Mouse (Mus musculus) forebrain, embryonic 14.5 days (tissue): ENCODE data around the gene Cdh4. TPM values are rescaled to one million over a fixed set of nuclear protein-coding genes. Genes with fewer than 3 reads are reported as not detected.
A peak's percentile ranks its signal among the peaks of the same experiment; 100 is the strongest.

Source experiments
- ATAC-seq: fragments of 200-750 bp; cut with Nextera tagmentation; 2 replicates; pipeline ENCODE4 v1.8.0; 2017; ENCODE audit warnings: mild to moderate bottlenecking, moderate library complexity
- DNase-seq: peaks from one replicate; pipeline ENCODE4 v3.0.0-alpha.2; 2015; ENCODE audit warnings: low spot score
- H3K27ac ChIP-seq: fragments of 300-500 bp; sonication (generic); 2 replicates; pipeline ENCODE4 v1.5.1; 2014; ENCODE audit warnings: low read depth, mild to moderate bottlenecking, control low read depth, low read length, moderate library complexity
- H3K27me3 ChIP-seq: fragments of 300-500 bp; sonication (generic); replicated peaks from 2 replicates; pipeline ENCODE4 v1.6.1; 2014; ENCODE audit warnings: low read length, control low read depth, mixed read lengths; ENCODE audit not compliant: control insufficient read depth, insufficient read depth
- H3K36me3 ChIP-seq: fragments of 300-500 bp; sonication (generic); 2 replicates; pipeline ENCODE4 v1.6.1; 2014; ENCODE audit warnings: low read length, control low read depth; ENCODE audit not compliant: control insufficient read depth, insufficient read depth
- H3K4me1 ChIP-seq: fragments of 300-500 bp; sonication (generic); 2 replicates; pipeline ENCODE4 v1.6.1; 2014; ENCODE audit warnings: antibody characterized with exemption, low read length, control low read depth; ENCODE audit not compliant: control insufficient read depth, insufficient read depth
- H3K4me2 ChIP-seq: fragments of 300-500 bp; sonication (generic); 2 replicates; pipeline ENCODE4 v1.6.1; 2014; ENCODE audit warnings: mild to moderate bottlenecking, control low read depth, low read length
- H3K4me3 ChIP-seq: fragments of 300-500 bp; sonication (generic); 2 replicates; pipeline ENCODE4 v1.5.1; 2014; ENCODE audit warnings: low read depth, low read length, control low read depth
- H3K9ac ChIP-seq: fragments of 300-500 bp; sonication (generic); 2 replicates; pipeline ENCODE4 v1.6.1; 2014; ENCODE audit warnings: mild to moderate bottlenecking, low read length, control low read depth, moderate library complexity
- H3K9me3 ChIP-seq: fragments of 300-500 bp; sonication (generic); replicated peaks from 2 replicates; pipeline ENCODE4 v1.6.1; 2016; ENCODE audit warnings: low read length, control low read depth, mixed read lengths; ENCODE audit not compliant: control insufficient read depth
- WGBS: fragments of 180-500 bp; shearing (Covaris S2); extraction: QIAGEN DNeasy Blood & Tissue Kit; methylation state at CpG from one replicate; pipeline ENCODE4 v1.1.7; 2014; 5-methylcytosine and 5-hydroxymethylcytosine counted together
- polyA plus RNA-seq: library from polyadenylated mRNA; unstranded; fragments of >200 nt; fragmentation: Nextera tagmentation; extraction: Ambion mirVana; gene quantifications from 2 replicates; pipeline ENCODE4 v1.2.1, GENCODE M21; 2014

Gene Cdh4
- polyA plus RNA-seq, 1 experiment from 2014 or later = 35.0 TPM

- H3K36me3 ChIP-seq = no peaks in the 10 kb centered on the region
- no peak overlapping the region for H3K4me2 ChIP-seq
- H3K27me3 ChIP-seq = no peaks in the 10 kb centered on the region
- ATAC-seq (no peak), DNase-seq (no peak)
- H3K9ac ChIP-seq = no peak overlapping the region
- H3K27ac ChIP-seq = no peak overlapping the region
- no peaks in the 10 kb centered on the region for H3K9me3 ChIP-seq
- peaks cover 37% of the 10 kb centered on the region for H3K4me1 ChIP-seq
- H3K4me3 ChIP-seq = no peak overlapping the region
- WGBS = 76% methylated on average over 6 of the region's 6 CpGs
Observed at GRCm38 (mm10) chr2:179520941-179521340, 78.7 kb downstream of the Cdh4 start.

DNA sequence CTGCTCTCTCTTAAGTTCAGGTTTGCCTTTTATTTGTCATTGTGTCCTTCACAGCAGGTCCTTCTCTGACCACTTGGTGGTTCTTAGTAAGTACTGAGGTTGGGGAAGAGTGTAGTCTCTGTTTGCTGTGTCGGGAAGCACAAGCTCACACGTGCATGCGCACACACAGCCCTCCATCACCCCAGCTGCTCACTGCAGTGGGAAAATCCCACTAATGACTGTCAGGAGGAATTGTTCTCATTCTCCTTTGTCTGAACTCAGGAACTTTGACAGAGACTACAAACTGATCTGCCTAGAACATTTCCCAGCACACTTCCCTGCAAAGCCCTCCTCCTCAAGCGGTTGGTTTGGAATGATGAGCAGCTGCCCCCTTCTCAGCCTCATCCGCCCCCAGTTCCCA lies 79.2 kb downstream of the Cdh4 start:
- H3K9me3 ChIP-seq = no peaks in the 10 kb centered on the region
- ATAC-seq (0 out of 2 replicates have a peak, but pooled peaks have one; percentile 30), DNase-seq (no peak)
- no peak overlapping the region for H3K4me3 ChIP-seq
- no peak overlapping the region for H3K4me2 ChIP-seq
- no peaks in the 10 kb centered on the region for H3K36me3 ChIP-seq
- 24% methylated on average over 5 of the region's 5 CpGs for WGBS
- no peaks in the 10 kb centered on the region for H3K27me3 ChIP-seq
- peaks cover 37% of the 10 kb centered on the region for H3K4me1 ChIP-seq
- H3K27ac ChIP-seq = peak overlapping the region; percentile 39; the same call in 1 of the 2 replicates
- H3K9ac ChIP-seq = no peak overlapping the region

- H3K36me3 ChIP-seq = no peaks in the 10 kb centered on the region
- 0 out of 2 replicates have a peak overlapping the region, but pooled peaks have one; percentile 13 for H3K9ac ChIP-seq
- H3K4me3 ChIP-seq = no peak overlapping the region
- no peaks in the 10 kb centered on the region for H3K9me3 ChIP-seq
- no peak for DNase-seq
- peak overlapping the region; percentile 39; the same call in 1 of the 2 replicates for H3K27ac ChIP-seq
- ATAC-seq = no peak
- no peaks in the 10 kb centered on the region for H3K27me3 ChIP-seq
- WGBS = 13% methylated on average over 8 of the region's 8 CpGs
- H3K4me1 ChIP-seq = peaks cover 39% of the 10 kb centered on the region
- no peak overlapping the region for H3K4me2 ChIP-seq
Observed at GRCm38 (mm10) chr2:179522141-179522540, 79.9 kb downstream of the Cdh4 start.

DNA sequence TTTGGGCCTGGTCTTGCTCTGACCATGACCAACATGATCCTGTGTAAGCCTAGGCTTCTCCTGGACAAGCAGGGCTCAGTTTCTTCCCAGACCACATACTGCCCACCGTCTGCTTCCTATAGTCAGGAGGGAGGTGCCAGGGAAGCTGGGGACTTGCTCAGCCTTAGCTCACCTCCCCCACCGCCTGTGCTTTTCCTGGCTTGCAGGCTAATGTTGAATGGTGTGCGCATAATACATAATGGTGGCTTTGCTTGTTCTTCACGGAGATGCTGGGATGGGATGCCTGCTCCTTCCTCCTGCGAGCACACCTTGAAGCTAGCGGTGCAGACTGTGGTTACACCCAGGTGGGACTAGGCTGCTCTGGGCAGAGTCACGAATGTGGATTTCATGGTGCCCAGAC lies 84.7 kb downstream of the Cdh4 start:
- H3K9me3 ChIP-seq = no peaks in the 10 kb centered on the region
- peaks cover 26% of the 10 kb centered on the region for H3K4me1 ChIP-seq
- no peak overlapping the region for H3K4me2 ChIP-seq
- no peak overlapping the region for H3K4me3 ChIP-seq
- ATAC-seq (no peak), DNase-seq (no peak)
- H3K9ac ChIP-seq = no peak overlapping the region
- no peaks in the 10 kb centered on the region for H3K36me3 ChIP-seq
- no peak overlapping the region for H3K27ac ChIP-seq
- no peaks in the 10 kb centered on the region for H3K27me3 ChIP-seq
- 70% methylated on average over 7 of the region's 7 CpGs for WGBS

DNA sequence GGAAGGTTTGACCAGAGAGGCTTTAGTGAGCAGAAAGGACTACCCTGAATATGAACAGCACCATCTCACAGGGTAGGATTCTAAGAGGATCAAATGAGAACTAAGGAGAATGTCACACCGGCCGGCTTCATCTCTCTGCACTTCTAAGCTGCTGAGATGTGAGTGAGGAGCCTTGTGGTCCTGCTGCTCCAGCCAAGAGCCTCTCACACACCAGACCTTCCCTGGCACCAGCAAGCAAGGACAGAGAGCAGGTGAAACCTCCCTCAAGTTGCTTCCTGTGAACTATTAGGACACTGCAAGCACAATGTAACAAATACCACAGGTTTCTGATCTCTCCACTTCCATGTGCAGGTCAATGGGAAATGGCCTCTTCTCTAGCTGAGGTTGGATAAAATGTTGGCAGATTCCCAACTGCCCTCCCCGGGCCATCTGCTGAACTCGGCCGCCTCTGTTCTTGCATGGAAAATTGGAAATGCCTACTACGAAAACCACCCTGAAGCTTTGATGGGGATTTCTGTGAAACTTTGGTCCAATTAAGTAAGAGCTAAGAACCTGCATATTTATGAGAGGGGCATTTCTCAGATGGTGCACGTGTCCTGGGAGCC lies 88.3 kb downstream of the Cdh4 start:
- H3K4me2 ChIP-seq = no peak overlapping the region
- H3K36me3 ChIP-seq = no peaks in the 10 kb centered on the region
- 24% methylated on average over 7 of the region's 7 CpGs for WGBS
- no peak overlapping the region for H3K4me3 ChIP-seq
- H3K9me3 ChIP-seq = no peaks in the 10 kb centered on the region
- ATAC-seq (0 out of 2 replicates have a peak, but pooled peaks have one; percentile 22), DNase-seq (no peak)
- no peak overlapping the region for H3K9ac ChIP-seq
- H3K4me1 ChIP-seq = peaks cover 36% of the 10 kb centered on the region
- no peaks in the 10 kb centered on the region for H3K27me3 ChIP-seq
- no peak overlapping the region for H3K27ac ChIP-seq

GRCm38 (mm10) chr2:179533196-179533595 lies 91.0 kb downstream of the Cdh4 start:
- no peak overlapping the region for H3K27ac ChIP-seq
- no peaks in the 10 kb centered on the region for H3K27me3 ChIP-seq
- no peak overlapping the region for H3K4me2 ChIP-seq
- peaks cover 47% of the 10 kb centered on the region for H3K4me1 ChIP-seq
- H3K4me3 ChIP-seq = no peak overlapping the region
- H3K9ac ChIP-seq = no peak overlapping the region
- no peak for ATAC-seq
- no peaks in the 10 kb centered on the region for H3K9me3 ChIP-seq
- H3K36me3 ChIP-seq = no peaks in the 10 kb centered on the region
- no peak for DNase-seq
- WGBS = 76% methylated on average over 6 of the region's 6 CpGs

DNA sequence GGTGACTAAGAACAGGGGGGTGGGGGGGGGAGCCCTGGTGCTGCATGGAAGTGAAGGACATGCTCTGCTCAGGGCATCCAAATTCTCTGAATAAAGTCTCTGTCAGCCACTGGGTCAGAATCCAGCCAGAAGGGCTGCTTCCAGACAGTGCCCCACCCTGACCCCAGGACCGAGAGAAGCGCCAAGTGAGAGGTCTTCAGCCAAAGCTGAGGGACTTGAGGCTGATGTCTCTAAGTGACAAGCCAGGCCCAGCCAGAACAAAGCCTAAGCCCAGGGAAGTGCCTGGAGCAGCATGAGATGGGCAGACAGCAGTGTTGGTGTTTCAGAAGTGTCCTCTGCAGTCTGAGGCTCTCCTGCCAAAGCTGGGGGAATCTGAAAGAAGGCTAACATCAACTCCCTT lies 91.7 kb downstream of the Cdh4 start:
- peaks cover 51% of the 10 kb centered on the region for H3K4me1 ChIP-seq
- H3K27ac ChIP-seq = no peak overlapping the region

DNA sequence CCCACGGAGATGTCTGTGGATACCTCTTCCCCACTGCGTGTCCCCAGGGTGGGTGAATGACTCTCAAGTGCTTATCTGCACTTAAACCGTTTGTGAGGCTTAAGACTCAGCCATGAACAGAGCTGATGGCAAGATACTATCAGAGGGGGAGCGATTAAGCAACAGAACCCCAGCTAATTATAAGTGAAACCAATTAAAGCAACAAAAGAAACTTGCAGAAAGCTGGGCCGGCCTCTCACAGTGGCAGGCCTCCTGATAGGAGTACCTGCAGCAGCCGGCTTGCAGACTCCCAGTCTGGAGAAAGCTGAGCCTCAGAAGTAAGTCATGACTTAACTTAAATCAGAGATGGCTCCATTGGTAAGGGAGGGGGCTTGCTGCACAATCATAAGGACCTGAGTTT lies 93.0 kb downstream of the Cdh4 start:
- Histone ChIP-seq H3K27me3 (no peaks in the 10 kb centered on the region), H3K9ac (no peak overlapping the region), H3K9me3 (no peaks in the 10 kb centered on the region), H3K4me1 (peaks cover 51% of the 10 kb centered on the region), H3K27ac (peak overlapping the region; percentile 60), H3K36me3 (no peaks in the 10 kb centered on the region), H3K4me3 (no peak overlapping the region), H3K4me2 (no peak overlapping the region)
- 3% methylated on average over 6 of the region's 6 CpGs for WGBS
- 0 out of 2 replicates have a peak, but pooled peaks have one; percentile 9 for ATAC-seq
- peak; percentile 71 for DNase-seq

More for the DNA sequence above, 91.7 kb downstream of the Cdh4 start:
- Histone ChIP-seq H3K27me3 (no peaks in the 10 kb centered on the region), H3K9me3 (no peaks in the 10 kb centered on the region), H3K4me2 (no peak overlapping the region), H3K9ac (no peak overlapping the region), H3K36me3 (no peaks in the 10 kb centered on the region), H3K4me3 (no peak overlapping the region)
- WGBS = 76% methylated on average over 2 of the region's 2 CpGs
- DNase-seq = no peak
- no peak for ATAC-seq

DNA sequence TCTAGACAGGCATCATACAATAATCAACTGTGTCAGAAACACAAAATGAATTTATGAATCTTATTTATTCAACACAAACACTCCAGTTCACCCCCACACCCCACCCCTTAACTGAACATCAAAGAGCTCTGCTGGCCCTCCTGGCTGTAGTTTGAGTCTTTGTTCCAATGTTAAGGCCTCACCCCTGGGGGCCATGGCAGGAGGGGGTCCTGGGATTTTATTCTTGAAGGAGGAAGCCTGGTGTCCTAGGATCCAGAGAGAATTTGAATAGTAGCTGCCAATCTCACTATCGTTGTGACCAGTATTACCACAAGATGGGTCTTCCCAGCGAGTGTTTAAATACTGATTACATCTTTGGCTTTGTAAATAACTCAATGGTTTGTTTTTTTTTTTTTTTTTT lies 94.5 kb downstream of the Cdh4 start:
- H3K27me3 ChIP-seq = no peaks in the 10 kb centered on the region
- ATAC-seq (no peak), DNase-seq (no peak)
- H3K4me1 ChIP-seq = peaks cover 45% of the 10 kb centered on the region
- H3K27ac ChIP-seq = peak overlapping the region; percentile 80; the same call in 1 of the 2 replicates
- 3% methylated on average over 2 of the region's 2 CpGs for WGBS
- H3K4me3 ChIP-seq = no peak overlapping the region
- no peaks in the 10 kb centered on the region for H3K36me3 ChIP-seq
- no peak overlapping the region for H3K9ac ChIP-seq
- H3K4me2 ChIP-seq = no peak overlapping the region
- no peaks in the 10 kb centered on the region for H3K9me3 ChIP-seq
